Mouse (Mus musculus) midbrain, embryonic 15.5 days (tissue): ENCODE measurements around the gene Oxt. TPM values are rescaled to one million over a fixed set of nuclear protein-coding genes. Genes with fewer than 3 reads are reported as not detected.

Experiments used
- ATAC-seq: fragments of 200-750 bp; cut with Nextera tagmentation; replicated peaks from 2 replicates; pipeline ENCODE4 v1.8.0; 2017; ENCODE audit warnings: moderate TSS enrichment
- H3K27ac ChIP-seq: fragments of 300-500 bp; sonication (generic); 2 replicates; pipeline ENCODE4 v1.5.1; 2015; ENCODE audit warnings: mild to moderate bottlenecking, inconsistent platforms
- H3K27me3 ChIP-seq: fragments of 300-500 bp; sonication (generic); replicated peaks from 2 replicates; pipeline ENCODE4 v1.6.1; 2015; ENCODE audit warnings: inconsistent platforms
- H3K36me3 ChIP-seq: fragments of 300-500 bp; sonication (generic); replicated peaks from 2 replicates; pipeline ENCODE4 v1.6.1; 2015; ENCODE audit warnings: inconsistent platforms
- H3K4me1 ChIP-seq: fragments of 300-500 bp; sonication (generic); 2 replicates; pipeline ENCODE4 v1.6.1; 2015; ENCODE audit warnings: inconsistent platforms
- H3K4me2 ChIP-seq: fragments of 300-500 bp; sonication (generic); 2 replicates; pipeline ENCODE4 v1.6.1; 2015; ENCODE audit warnings: inconsistent platforms, mild to moderate bottlenecking, moderate library complexity
- H3K4me3 ChIP-seq: fragments of 300-500 bp; sonication (generic); 2 replicates; pipeline ENCODE4 v1.5.1; 2015; ENCODE audit warnings: mild to moderate bottlenecking, inconsistent platforms
- H3K9ac ChIP-seq: fragments of 300-500 bp; sonication (generic); 2 replicates; pipeline ENCODE4 v1.6.1; 2015; ENCODE audit warnings: mild to moderate bottlenecking, inconsistent platforms
- H3K9me3 ChIP-seq: fragments of 300-500 bp; sonication (generic); 2 replicates; pipeline ENCODE4 v1.6.1; 2016; ENCODE audit warnings: inconsistent platforms
- WGBS: fragments of 180-500 bp; shearing (Covaris S2); methylation state at CpG from one replicate; pipeline ENCODE4 v1.1.7; 2015; ENCODE audit warnings: mixed read lengths; 5-methylcytosine and 5-hydroxymethylcytosine counted together
- microRNA-seq: library from miRNA; unstranded; fragments of <30 nt; microRNA quantifications from one replicate; pipeline ENCODE4, GENCODE M21; 2016
- polyA plus RNA-seq: library from polyadenylated mRNA; unstranded; fragments of >200 nt; fragmentation: Nextera tagmentation; extraction: Ambion mirVana; gene quantifications from 2 replicates; pipeline ENCODE4 v1.2.1, GENCODE M21; 2015

Gene Oxt
- polyA plus RNA-seq, 1 experiment from 2014 or later, result 0.86 TPM

- H3K9ac ChIP-seq, result no peak overlapping the region
- H3K36me3 ChIP-seq, result peaks cover 22% of the 10 kb centered on the region; the same call in 1 of the 2 replicates
- no peak overlapping the region for H3K4me2 ChIP-seq
- ATAC-seq, result no peak
- 94% methylated on average over 7 of the region's 7 CpGs for WGBS
- H3K9me3 ChIP-seq, result no peaks in the 10 kb centered on the region
- H3K4me3 ChIP-seq, result no peak overlapping the region
- no peaks in the 10 kb centered on the region for H3K4me1 ChIP-seq
- H3K27me3 ChIP-seq, result no peaks in the 10 kb centered on the region
- H3K27ac ChIP-seq, result no peak overlapping the region
Measured at GRCm38 (mm10) chr2:130618972-130619371, 43.0 kb downstream of the Oxt start.

Small RNA genes within 50 kb of the gene (microRNA-seq; reads per million reads assigned to microRNA genes)
- not detected for gene Gm23876

Other genes with a start within 250 kb of the Oxt start
- gene Cpxm1, start 178.6 kb upstream of the Oxt start, polyA plus RNA-seq, result 21.2 and 27.5 TPM in 2 replicates
- gene Gm28372, start 170.9 kb upstream of the Oxt start, polyA plus RNA-seq, result 0.28 and 0.29 TPM in 2 replicates
- 0.69 TPM in 1 of 2 replicates, not detected in the other for gene 1700020A23Rik, start 170.9 kb upstream of the Oxt start, polyA plus RNA-seq
- gene Tmem239, start 169.7 kb upstream of the Oxt start, polyA plus RNA-seq, result 0.22 TPM in 1 of 2 replicates, not detected in the other
- 108 and 111 TPM in 2 replicates for gene Vps16, start 151.8 kb upstream of the Oxt start, polyA plus RNA-seq
- 13.4 and 16.1 TPM in 2 replicates for gene Pced1a, start 151.5 kb upstream of the Oxt start, polyA plus RNA-seq
- gene Ptpra, start 125.9 kb upstream of the Oxt start, polyA plus RNA-seq, result 136 and 142 TPM in 2 replicates
- gene Mrps26, start 12.4 kb upstream of the Oxt start, polyA plus RNA-seq, result 97.0 and 105 TPM in 2 replicates
- gene Avp, start 6.4 kb downstream of the Oxt start, polyA plus RNA-seq, result 54.5 and 81.6 TPM in 2 replicates
- gene Fastkd5, start 53.9 kb downstream of the Oxt start, polyA plus RNA-seq, result 10.9 and 11.2 TPM in 2 replicates
- gene Ubox5, start 53.9 kb downstream of the Oxt start, polyA plus RNA-seq, result 10.0 and 11.6 TPM in 2 replicates
- 17.4 and 17.9 TPM in 2 replicates for gene Lzts3, start 66.6 kb downstream of the Oxt start, polyA plus RNA-seq
- 69.4 and 71.0 TPM in 2 replicates for gene Ddrgk1, start 88.5 kb downstream of the Oxt start, polyA plus RNA-seq
- gene Itpa, start 91.4 kb downstream of the Oxt start, polyA plus RNA-seq, result 130 and 133 TPM in 2 replicates
- gene Slc4a11, start 121.3 kb downstream of the Oxt start, polyA plus RNA-seq, result 0.56 and 0.65 TPM in 2 replicates